In genomic region chr16:48868663-48869062, GRCm38 (mm10) we compare ENCODE assay signal across 21 mouse cellular contexts. TPM values are rescaled to one million over a fixed set of nuclear protein-coding genes. Genes with fewer than 3 reads are reported as not detected.
"Had no signal": no experiment of that assay in that cellular context is flagged by ENCODE, and none has a peak within 500 bp of the region (broad histone marks: within the 10 kb centered on the region; RNA-seq: fewer than 3 reads in every experiment).

No protein-coding gene starts in this region.

- ATAC-seq: intestine, embryonic 16.5 days; liver, embryonic 12.5 days; midbrain, embryonic 15.5 days had no signal

- H3K36me3 ChIP-seq: liver, embryonic 12.5 days; lung, embryonic 15.5 days; midbrain, embryonic 15.5 days; neural tube, embryonic 13.5 days had no signal

- H3K9me3 ChIP-seq: liver, embryonic 12.5 days; lung, embryonic 15.5 days; midbrain, embryonic 15.5 days; neural tube, embryonic 13.5 days had no signal

- DNase-seq: kidney, adult 2 months; kidney, postnatal 36 days; layer of hippocampus, adult 9-11 months; left cerebral cortex, postnatal 4 days; right cerebral cortex, adult 18-20 months; right cerebral cortex, postnatal 25 days; thymus, postnatal 25 days had no signal

- H3K27ac ChIP-seq: kidney, postnatal 0 days; liver, embryonic 12.5 days; lung, embryonic 15.5 days; midbrain, embryonic 15.5 days; neural tube, embryonic 13.5 days; stomach, postnatal 0 days had no signal

- H3K4me1 ChIP-seq: liver, embryonic 12.5 days; lung, embryonic 15.5 days; midbrain, embryonic 15.5 days; neural tube, embryonic 13.5 days had no signal

- H3K27me3 ChIP-seq: liver, embryonic 12.5 days; lung, embryonic 15.5 days; midbrain, embryonic 15.5 days; neural tube, embryonic 13.5 days had no signal

- H3K9ac ChIP-seq: liver, embryonic 12.5 days; lung, embryonic 15.5 days; midbrain, embryonic 15.5 days; neural tube, embryonic 13.5 days had no signal

- H3K4me2 ChIP-seq: liver, embryonic 12.5 days; lung, embryonic 15.5 days; midbrain, embryonic 11.5 days; midbrain, embryonic 15.5 days; neural tube, embryonic 13.5 days had no signal

- H3K4me3 ChIP-seq: liver, embryonic 12.5 days; lung, embryonic 15.5 days; midbrain, embryonic 15.5 days; neural tube, embryonic 13.5 days had no signal

RNA-seq across cellular contexts. Expression of gene Retnlg, which starts 3.8 kb away (rescaled TPM):
- total RNA-seq: layer of hippocampus, adult 18-20 months; left cerebral cortex, postnatal 10 days; left cerebral cortex, postnatal 4 days had no signal
- polyA plus RNA-seq: midbrain, embryonic 11.5 days; midbrain, embryonic 15.5 days had no signal

RNA-seq across cellular contexts. Expression of gene Retnla, which starts 26.3 kb away (rescaled TPM):
- total RNA-seq: layer of hippocampus, adult 18-20 months; left cerebral cortex, postnatal 10 days; left cerebral cortex, postnatal 4 days had no signal
- polyA plus RNA-seq: intestine, embryonic 16.5 days; kidney, postnatal 0 days; limb, embryonic 14.5 days; liver, embryonic 12.5 days; liver, embryonic 16.5 days; midbrain, embryonic 11.5 days; midbrain, embryonic 15.5 days; neural tube, embryonic 13.5 days; stomach, postnatal 0 days had no signal

RNA-seq across cellular contexts. Expression of gene Retnlb, which starts 52.0 kb away (rescaled TPM):
- total RNA-seq: layer of hippocampus, adult 18-20 months; left cerebral cortex, postnatal 10 days; left cerebral cortex, postnatal 4 days had no signal
- polyA plus RNA-seq: intestine, embryonic 16.5 days; kidney, adult 2 months; kidney, postnatal 0 days; limb, embryonic 14.5 days; liver, embryonic 12.5 days; liver, embryonic 16.5 days; midbrain, embryonic 11.5 days; midbrain, embryonic 15.5 days; neural tube, embryonic 13.5 days; small intestine, adult 2 months; stomach, postnatal 0 days; urinary bladder, adult 2 months had no signal
